Mouse (Mus musculus): ENCODE data around the gene Asb15.
A peak's percentile ranks its signal among the peaks of the same experiment; 100 is the strongest.

Gene Asb15

DNA sequence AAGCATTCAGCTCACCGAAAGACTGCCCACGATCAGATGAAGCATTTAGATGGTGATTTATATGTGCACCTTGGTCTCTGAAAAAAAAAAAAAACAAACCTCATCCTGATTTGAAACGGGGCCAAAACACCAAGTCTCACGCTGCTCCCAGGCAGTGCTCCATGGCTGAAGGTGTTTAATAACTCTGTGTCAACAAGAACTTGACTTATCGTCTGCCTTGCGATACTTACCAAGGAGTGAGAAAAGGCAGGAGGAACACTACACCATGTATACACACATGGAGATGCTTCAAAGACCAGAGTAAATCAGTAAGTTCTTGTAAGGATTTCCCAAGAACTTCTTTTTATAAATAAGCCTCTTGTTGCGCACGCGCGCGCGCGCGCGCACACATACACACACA, 79.6 kb downstream of the Asb15 start:
- DNase-seq (ENCODE audit: low read depth, low spot score), result no peak

DNA sequence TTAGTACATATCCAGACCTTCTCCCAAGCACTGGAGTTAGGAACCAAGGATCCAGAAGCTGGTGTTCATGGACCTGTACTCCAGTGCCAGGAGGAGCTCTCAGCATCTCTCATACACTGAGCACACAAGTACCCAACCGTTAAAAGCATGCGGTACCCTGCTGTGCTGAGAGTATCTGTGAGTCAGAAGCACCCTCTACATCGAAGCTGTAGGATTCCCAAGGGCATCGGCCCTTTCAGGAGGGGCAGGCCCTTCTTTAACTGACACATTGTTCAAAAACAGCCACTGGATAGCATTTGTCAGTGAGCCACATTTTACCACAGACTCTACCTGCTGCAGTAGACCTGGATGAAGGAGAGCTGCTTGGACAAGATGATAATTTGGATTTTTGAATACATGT, 80.2 kb downstream of the Asb15 start:
- DNase-seq (ENCODE audit: low read depth, low spot score), result peak; percentile 39

DNA sequence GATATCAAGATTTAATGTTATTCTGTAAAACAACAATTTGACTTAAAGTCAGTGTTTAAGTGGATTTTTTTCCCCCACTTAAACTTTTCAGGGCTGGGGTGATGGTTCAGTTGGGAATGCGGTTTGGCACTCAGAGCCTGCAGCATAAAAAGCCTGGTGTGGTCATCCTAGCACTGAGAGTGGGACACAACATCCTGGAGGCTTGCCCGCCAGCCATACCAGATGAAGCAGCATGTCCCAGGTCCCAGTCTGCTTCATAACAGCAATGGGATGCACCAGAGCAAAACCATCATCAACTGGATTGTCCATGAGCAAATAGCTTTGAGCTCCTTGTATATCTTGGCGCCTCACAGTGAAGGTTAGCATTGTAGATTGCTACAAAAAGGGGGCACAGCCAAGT, 80.7 kb downstream of the Asb15 start:
- DNase-seq (ENCODE audit: low read depth, low spot score), result no peak

DNA sequence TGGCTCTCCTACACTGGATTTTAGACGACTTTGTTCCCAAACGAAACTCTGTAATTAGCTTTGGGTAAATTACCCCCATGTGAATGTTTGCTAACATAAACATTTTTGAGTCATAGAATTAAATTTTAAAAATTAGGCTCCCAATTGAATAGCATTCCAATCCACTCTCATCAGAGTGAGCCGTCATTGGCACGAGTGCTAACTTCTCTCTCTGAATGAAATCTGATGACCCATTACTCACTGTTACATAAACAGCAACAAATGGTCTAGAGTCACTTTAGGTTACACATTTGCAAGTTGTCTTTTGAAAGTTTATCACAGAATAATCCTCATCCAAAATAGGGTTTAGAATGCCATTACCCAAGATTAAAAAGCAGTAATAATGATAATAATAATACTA, 81.6 kb downstream of the Asb15 start:
- DNase-seq (ENCODE audit: low read depth, low spot score), result no peak

DNA sequence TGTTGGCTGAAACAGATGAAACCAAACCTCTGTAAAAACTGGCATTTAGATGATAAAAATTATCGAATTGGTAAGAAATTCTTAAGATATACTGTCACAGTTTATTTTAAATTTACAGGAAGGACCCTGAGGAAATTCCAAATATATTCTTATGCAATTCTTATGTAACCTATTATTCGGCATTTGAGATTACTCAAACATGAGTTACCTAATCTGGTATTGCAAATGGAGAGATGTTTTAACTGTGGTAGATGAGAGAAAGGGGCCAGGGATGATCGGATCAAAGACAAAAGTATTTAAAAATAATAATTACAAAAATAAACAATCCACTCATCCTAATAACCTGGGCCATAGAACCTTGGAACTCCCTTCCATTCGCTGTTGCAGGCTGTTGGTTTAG, 82.4 kb downstream of the Asb15 start:
- no peak for DNase-seq (ENCODE audit: low read depth, low spot score)

DNA sequence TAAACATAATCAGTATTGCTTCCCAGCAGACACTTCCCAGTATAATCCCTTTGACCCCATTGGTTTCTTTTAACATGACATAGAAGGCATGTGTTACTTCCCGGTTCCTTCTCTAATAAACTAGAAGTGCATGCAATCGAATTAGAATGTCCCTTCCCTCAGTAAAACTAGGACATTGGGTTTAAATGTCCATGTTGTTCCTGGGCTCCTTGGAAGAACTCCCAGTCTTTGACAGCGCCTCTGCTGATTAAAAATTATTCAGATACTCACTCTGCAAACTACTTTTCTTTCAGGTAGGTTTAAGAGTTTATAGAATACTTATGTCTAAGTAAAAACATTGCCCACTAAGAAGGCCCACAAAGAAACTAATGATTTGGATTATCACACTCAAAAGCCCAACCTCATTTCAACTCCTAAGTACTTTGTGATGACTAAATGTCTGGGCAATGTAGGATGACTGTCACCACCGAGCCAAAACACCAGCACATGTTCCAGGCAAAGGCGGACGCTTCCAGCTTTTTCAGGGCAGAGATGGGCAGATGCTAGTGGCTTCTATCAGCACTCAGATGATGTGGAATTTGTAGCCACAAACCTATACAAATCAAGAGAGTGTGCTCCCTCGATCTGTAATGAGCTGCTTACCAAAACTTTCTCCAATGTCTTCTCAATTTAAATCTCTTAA, 84.3 kb downstream of the Asb15 start:
- DNase-seq (ENCODE audit: low read depth, low spot score), result no peak

DNA sequence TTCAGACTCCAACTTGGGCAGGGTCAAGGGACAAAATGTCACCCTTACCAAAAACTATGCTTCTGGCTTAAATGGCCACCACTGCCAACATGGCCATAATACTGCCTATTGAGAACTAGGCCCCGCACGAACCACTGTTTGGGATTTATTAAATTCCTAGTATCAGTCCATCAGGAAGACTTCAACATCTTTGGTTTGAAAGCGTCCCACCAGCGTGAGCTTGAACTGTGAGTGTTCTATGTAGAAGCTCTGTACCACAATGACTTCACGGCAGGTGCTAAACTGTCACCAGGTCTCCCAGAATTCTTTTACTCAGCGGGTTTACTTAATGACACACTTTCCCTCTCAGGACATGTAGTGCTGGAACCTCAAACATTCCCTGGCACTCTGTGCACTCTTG, 85.4 kb downstream of the Asb15 start:
- no peak for DNase-seq (ENCODE audit: low read depth, low spot score)

DNA sequence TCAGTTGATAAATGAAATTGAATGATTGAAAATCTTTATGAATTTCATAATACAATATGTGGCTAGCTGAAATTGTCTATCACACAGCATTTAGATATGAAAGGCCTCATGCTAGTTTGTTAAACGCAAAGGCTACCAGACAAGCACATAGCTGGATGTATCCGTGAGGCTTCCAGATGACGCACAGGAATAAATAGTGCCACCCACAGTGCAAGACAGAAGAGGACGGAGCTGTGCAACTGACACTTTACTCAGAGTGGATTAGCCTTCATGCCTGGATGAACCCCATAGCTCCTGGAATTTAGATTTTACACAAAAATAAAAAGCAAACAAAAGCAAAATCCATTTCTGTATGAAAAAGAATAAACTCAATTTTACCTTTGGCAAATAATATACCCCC, 86.0 kb downstream of the Asb15 start:
- DNase-seq (ENCODE audit: low read depth, low spot score), result no peak

DNA sequence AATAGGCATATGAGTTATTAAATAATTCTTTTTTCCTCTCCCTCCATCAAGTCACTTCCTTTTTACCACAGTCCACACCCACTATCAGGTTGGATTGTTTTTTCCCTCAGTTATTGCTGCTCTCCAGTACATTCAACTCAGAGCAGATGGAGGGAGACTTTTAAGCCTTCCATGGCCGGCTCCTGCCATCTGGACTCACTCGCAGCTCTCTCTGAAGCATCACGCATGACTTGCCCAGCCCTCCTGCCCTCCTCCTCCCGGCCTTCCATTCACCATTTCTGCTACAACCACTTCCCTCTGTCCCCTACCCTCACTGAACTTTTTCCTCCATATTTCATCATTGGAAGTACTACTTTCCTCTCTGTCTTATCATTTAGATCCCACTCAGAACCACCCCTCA, 88.8 kb downstream of the Asb15 start:
- no peak for DNase-seq (ENCODE audit: low read depth, low spot score)

DNA sequence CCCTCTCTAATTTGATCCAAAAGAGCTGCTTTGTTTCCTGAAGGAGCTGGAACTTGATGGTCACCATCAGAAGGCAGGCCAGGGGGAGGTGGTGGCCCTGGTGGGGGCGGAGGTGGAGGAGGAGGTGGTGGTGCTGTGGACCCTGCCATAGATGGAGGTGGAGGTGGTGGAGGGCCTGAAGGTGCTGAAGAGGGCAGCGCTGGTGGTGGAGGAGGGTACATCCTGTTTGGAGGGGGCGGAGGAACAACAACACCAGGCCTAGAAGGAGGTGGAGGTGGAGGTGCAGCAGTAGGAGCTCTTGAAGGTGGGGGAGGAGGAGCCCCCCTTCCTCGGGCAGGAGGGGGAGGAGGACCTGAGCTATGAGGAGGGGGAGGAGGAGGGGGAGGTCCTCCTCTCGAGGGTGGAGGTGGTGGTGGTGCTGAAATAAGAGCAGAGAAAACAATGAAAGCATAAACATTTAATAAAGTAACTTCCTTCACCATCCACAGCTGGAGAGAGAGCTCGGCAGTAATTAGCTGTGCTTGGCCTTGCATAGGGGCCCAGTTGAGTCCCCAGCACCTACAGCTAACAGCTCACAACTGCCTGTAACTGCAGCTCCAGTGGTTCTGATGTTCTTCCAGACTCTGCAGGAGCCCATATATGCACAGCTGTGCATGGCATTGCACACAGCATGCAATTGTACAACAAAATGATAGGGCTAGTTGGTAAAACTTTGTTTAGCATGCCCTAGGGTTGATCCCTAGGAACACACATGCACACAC, 91.5 kb downstream of the Asb15 start:
- DNase-seq (ENCODE audit: low read depth, low spot score), result no peak

DNA sequence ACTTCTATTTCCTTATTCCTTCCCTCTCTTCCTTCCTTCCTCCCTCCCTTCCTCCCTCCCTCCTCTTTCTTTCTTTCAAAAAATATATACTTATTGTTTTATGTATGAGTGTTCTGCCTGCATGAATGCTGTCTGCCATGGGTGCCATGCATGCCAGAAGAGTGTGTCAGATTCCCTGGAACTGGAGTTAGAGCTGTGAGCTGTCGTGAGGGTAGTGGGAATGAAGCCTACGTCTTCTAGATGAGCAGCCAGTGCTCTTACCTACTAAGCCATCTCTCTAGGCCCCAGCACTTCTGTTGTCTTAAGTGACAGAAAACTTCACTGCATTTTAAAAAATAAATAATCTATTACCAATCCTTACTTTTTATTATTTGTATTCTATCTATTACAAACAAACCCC, 93.0 kb downstream of the Asb15 start:
- DNase-seq (ENCODE audit: low read depth, low spot score), result no peak

DNA sequence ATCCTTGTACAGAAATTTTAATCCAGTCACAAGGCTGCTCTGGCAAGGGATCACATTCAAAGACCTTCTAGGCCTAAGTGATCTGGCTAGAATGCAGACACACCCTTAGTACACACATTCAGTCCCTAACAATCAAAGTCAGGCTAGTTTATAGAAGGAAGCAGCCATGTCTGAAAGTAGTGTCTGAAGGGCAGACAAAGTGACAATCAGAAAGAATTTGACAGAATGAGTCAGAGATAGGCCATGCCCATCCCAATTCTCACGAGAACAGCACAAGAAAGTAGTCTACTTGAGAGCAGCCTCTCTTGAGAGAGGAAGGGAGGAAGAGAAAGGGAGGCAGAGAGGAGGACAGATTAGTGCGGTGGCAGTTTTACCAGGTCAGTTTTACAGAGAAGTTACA, 94.2 kb downstream of the Asb15 start:
- DNase-seq (ENCODE audit: low read depth, low spot score), result peak; percentile 77
